Mouse (Mus musculus) gastrocnemius, adult 2 months (tissue): ENCODE measurements at regions not wholly inside any gene's neighbourhood (a gene's known extent, or its start where the extent isn't known, plus 50 kb on each side); places are given as distances from the start of the nearest gene placed in this dataset.
"Not testable (repeated sequence)": the region's sequence is repeated elsewhere in the genome, so short reads cannot be mapped to it uniquely, and the experiment has no call there.

Source experiments
- DNase-seq: peaks from one replicate; pipeline ENCODE4 v3.0.0; 2022
- H3K27ac ChIP-seq: fragments of 200-600 bp; 2 replicates; pipeline ENCODE4 v1.8.1; 2022; ENCODE audit warnings: mild to moderate bottlenecking
- H3K4me3 ChIP-seq: fragments of 200-600 bp; 2 replicates; pipeline ENCODE4 v1.8.1; 2022; ENCODE audit warnings: mild to moderate bottlenecking, moderate library complexity
- CTCF ChIP-seq: fragments of 200-600 bp; IDR thresholded peaks from 2 replicates; pipeline ENCODE4 v1.8.1; 2022; ENCODE audit warnings: antibody characterized with exemption, mild to moderate bottlenecking, moderate library complexity
- intact Hi-C: fragments of 180-260 bp; cut with DNase I; formaldehyde crosslinking; loops from one replicate; pipeline ENCODE4 v1.15.1; 2025

- no peak for DNase-seq
- no peak overlapping the region for H3K4me3 ChIP-seq
- H3K27ac ChIP-seq, result no peak overlapping the region
- intact Hi-C loops, result no loop called here
- no peak for TF ChIP-seq CTCF
These were observed 151.0 kb upstream of the Akr1e1 start for GRCm38 (mm10) chr13:4759965-4760364.

- H3K4me3 ChIP-seq, result no peak overlapping the region
- H3K27ac ChIP-seq, result no peak overlapping the region
- DNase-seq, result no peak
- no peak for TF ChIP-seq CTCF
- intact Hi-C loops, result no loop called here
These were observed 147.6 kb upstream of the Akr1e1 start for GRCm38 (mm10) chr13:4756529-4756928.

GRCm38 (mm10) chr13:4742930-4743329 lies 134.0 kb upstream of the Akr1e1 start:
- intact Hi-C loops, result no loop called here
- Histone ChIP-seq H3K27ac (no peak overlapping the region), H3K4me3 (no peak overlapping the region)
- TF ChIP-seq CTCF, result no peak
- no peak for DNase-seq

- DNase-seq, H3K4me3 ChIP-seq, H3K27ac ChIP-seq, intact Hi-C loops: not testable (repeated sequence)
These were observed 107.3 kb upstream of the Akr1e1 start for GRCm38 (mm10) chr13:4716299-4716698.

GRCm38 (mm10) chr13:4714724-4715123 lies 105.8 kb upstream of the Akr1e1 start:
- H3K4me3 ChIP-seq, result no peak overlapping the region
- H3K27ac ChIP-seq, result no peak overlapping the region
- no peak for TF ChIP-seq CTCF
- no peak for DNase-seq
- intact Hi-C loops, result no loop called here

- TF ChIP-seq CTCF, result no peak
- no peak overlapping the region for H3K27ac ChIP-seq
- intact Hi-C loops, result no loop called here
- no peak overlapping the region for H3K4me3 ChIP-seq
- no peak for DNase-seq
These were observed 103.7 kb upstream of the Akr1e1 start for GRCm38 (mm10) chr13:4712698-4713097.

GRCm38 (mm10) chr13:4699591-4699990 lies 90.6 kb upstream of the Akr1e1 start:
- H3K27ac ChIP-seq, H3K4me3 ChIP-seq, DNase-seq, intact Hi-C loops: not testable (repeated sequence)

- peak; percentile 88 for TF ChIP-seq CTCF
- peak overlapping the region; percentile 39; the same call in 1 of the 2 replicates for H3K4me3 ChIP-seq
- intact Hi-C loops, result loop anchor here (5.0 to 10.0 kb wide), 4 partner anchors 106 to 1868 kb away; no protein-coding TSS in a partner anchor
- DNase-seq, result peak; percentile 57
- H3K27ac ChIP-seq, result peak overlapping the region; percentile 63
These were observed 57.6 kb upstream of the Akr1e1 start for GRCm38 (mm10) chr13:4666375-4667140.

GRCm38 (mm10) chr13:4663390-4663789 lies 54.4 kb upstream of the Akr1e1 start:
- Histone ChIP-seq H3K4me3 (no peak overlapping the region), H3K27ac (peak overlapping the region; percentile 38; the same call in 1 of the 2 replicates)
- TF ChIP-seq CTCF, result no peak
- intact Hi-C loops, result loop anchor here (10.0 kb wide), 2 partner anchors 271 to 1871 kb away; no protein-coding TSS in a partner anchor
- DNase-seq, result no peak

- DNase-seq, result no peak
- H3K4me3 ChIP-seq, result peak overlapping the region; percentile 66
- peak overlapping the region; percentile 76 for H3K27ac ChIP-seq
- intact Hi-C loops, result loop anchor here (1.0 to 10.0 kb wide), 3 partner anchors 272 to 1872 kb away; no protein-coding TSS in a partner anchor
- peak; percentile 75 for TF ChIP-seq CTCF
These were observed 53.5 kb upstream of the Akr1e1 start for GRCm38 (mm10) chr13:4662336-4663101.
